Mouse (Mus musculus) macrophage (primary cell): ENCODE measurements around the gene Rdh9. TPM values are rescaled to one million over a fixed set of nuclear protein-coding genes. Genes with fewer than 3 reads are reported as not detected.

Experiments
- polyA plus RNA-seq: library from polyadenylated mRNA; stranded (reverse); fragments of 250-400 nt; gene quantifications from 3 replicates; pipeline ENCODE4 v1.2.4, GENCODE M21; 2018; ENCODE audit warnings: inconsistent platforms

Rdh9 gene
- polyA plus RNA-seq, 1 experiment from 2014 or later = 0.16 TPM

Other genes starting within 250 kb of the Rdh9 start
- gene Nxph4, start 241.8 kb upstream of the Rdh9 start, polyA plus RNA-seq = not detected in 3 replicates
- gene Lrp1, start 155.2 kb upstream of the Rdh9 start, polyA plus RNA-seq = 315 to 785 TPM (median 440 TPM) in 3 replicates
- 122 to 141 TPM (median 128 TPM) in 3 replicates for gene Stat6, start 133.4 kb upstream of the Rdh9 start, polyA plus RNA-seq
- 2.7 to 5.4 TPM (median 4.6 TPM) in 3 replicates for gene Nemp1, start 109.5 kb upstream of the Rdh9 start, polyA plus RNA-seq
- gene Nab2, start 107.8 kb upstream of the Rdh9 start, polyA plus RNA-seq = 28.7 to 37.7 TPM (median 31.1 TPM) in 3 replicates
- 0.11 TPM in 1 of 3 replicates, not detected in the others for gene Myo1a, start 71.2 kb upstream of the Rdh9 start, polyA plus RNA-seq
- gene Tac2, start 51.9 kb upstream of the Rdh9 start, polyA plus RNA-seq = not detected in 3 replicates
- gene Zbtb39, start 36.8 kb upstream of the Rdh9 start, polyA plus RNA-seq = 3.1 to 3.8 TPM (median 3.4 TPM) in 3 replicates
- 0.03 TPM in 1 of 3 replicates, not detected in the others for gene Gpr182, start 24.7 kb upstream of the Rdh9 start, polyA plus RNA-seq
- gene Rdh1, start 16.7 kb upstream of the Rdh9 start, polyA plus RNA-seq = 0.03 TPM in 1 of 3 replicates, not detected in the others
- gene Rdh16f1, start 16.6 kb upstream of the Rdh9 start, polyA plus RNA-seq = not detected in 3 replicates
- gene Rdh16, start 24.8 kb downstream of the Rdh9 start, polyA plus RNA-seq = not detected in 3 replicates
- not detected in 3 replicates for gene Rdh19, start 73.5 kb downstream of the Rdh9 start, polyA plus RNA-seq
- not detected in 3 replicates for gene Rdh16f2, start 90.1 kb downstream of the Rdh9 start, polyA plus RNA-seq
- gene Rdh7, start 112.4 kb downstream of the Rdh9 start, polyA plus RNA-seq = not detected in 3 replicates
- gene Sdr9c7, start 122.1 kb downstream of the Rdh9 start, polyA plus RNA-seq = not detected in 3 replicates
- gene Hsd17b6, start 231.2 kb downstream of the Rdh9 start, polyA plus RNA-seq = not detected in 3 replicates
- gene Prim1, start 238.8 kb downstream of the Rdh9 start, polyA plus RNA-seq = 3.5 to 24.5 TPM (median 8.9 TPM) in 3 replicates